In genomic region chr2:163586384-163587261, GRCm38 (mm10) we compare ENCODE assay signal across 9 mouse cellular contexts. TPM values are rescaled to one million over a fixed set of nuclear protein-coding genes. Genes with fewer than 3 reads are reported as not detected.
A peak's percentile ranks its signal among the peaks of the same experiment; 100 is the strongest.
DNase-seq lines count a peak whose midpoint lies in the region; ATAC-seq and TF ChIP-seq lines count a peak whose summit lies in the region.
"Had no signal": no experiment of that assay in that cellular context is flagged by ENCODE, and none has a peak within 500 bp of the region (broad histone marks: within the 10 kb centered on the region; RNA-seq: fewer than 3 reads in every experiment).

No protein-coding gene starts in this region.

- H3K4me3 ChIP-seq in heart, embryonic 12.5 days, result no peak overlapping the region
- no peak overlapping the region for H3K4me3 ChIP-seq in bone marrow, adult 2 months (replicated peaks; ENCODE audit: control insufficient read depth, low read depth, low read length)
- H3K4me3 ChIP-seq: neural tube, embryonic 12.5 days had no signal

- no peak for ATAC-seq in heart, embryonic 12.5 days (ENCODE audit: insufficient number of reproducible peaks, low FRiP score)
- ATAC-seq in frontal cortex, adult (ENCODE audit: low TSS enrichment), result no peak

- H3K9me3 ChIP-seq in heart, embryonic 12.5 days (replicated peaks), result no peaks in the 10 kb centered on the region
- H3K9me3 ChIP-seq: neural tube, embryonic 12.5 days had no signal

- TF ChIP-seq CTCF in bone marrow, adult 2 months (IDR thresholded peaks at IDR 0.05; ENCODE audit: control insufficient read depth, insufficient read depth, low read length), result peak; percentile 83

- peak; percentile 44 for DNase-seq in heart, postnatal 4 days
- peak; percentile 50 for DNase-seq in CD4-positive helper T cell, adult 2 months (ENCODE audit: low read depth, low spot score)
- DNase-seq in liver, result peak; percentile 64
- DNase-seq in retina, embryonic 14.5 days (ENCODE audit: low spot score), result peak; percentile 72
- DNase-seq in yolk sac, embryonic 10.5 days (ENCODE audit: low spot score), result no peak

- 49% methylated on average over 19 of the region's 19 CpGs for WGBS in heart, embryonic 12.5 days
- WGBS in bone marrow, adult 2 months, result 52% methylated on average over 19 of the region's 19 CpGs

- no peak overlapping the region for H3K27ac ChIP-seq in heart, embryonic 12.5 days (ENCODE audit: poor library complexity, severe bottlenecking)
- no peak overlapping the region for H3K27ac ChIP-seq in bone marrow, adult 2 months (ENCODE audit: control insufficient read depth, insufficient read depth, low read depth, low read length, poor library complexity)
- H3K27ac ChIP-seq: neural tube, embryonic 12.5 days had no signal

- no peak for TF ChIP-seq POLR2A in bone marrow, adult 2 months (IDR thresholded peaks at IDR 0.05; ENCODE audit: borderline replicate concordance, control insufficient read depth, low read depth, low read length)

- H3K9ac ChIP-seq in heart, embryonic 12.5 days, result no peak overlapping the region
- H3K9ac ChIP-seq: neural tube, embryonic 12.5 days had no signal

- no peak overlapping the region for H3K4me2 ChIP-seq in heart, embryonic 12.5 days
- H3K4me2 ChIP-seq: neural tube, embryonic 12.5 days had no signal

- no peaks in the 10 kb centered on the region for H3K36me3 ChIP-seq in heart, embryonic 12.5 days
- H3K36me3 ChIP-seq: neural tube, embryonic 12.5 days had no signal

- no peaks in the 10 kb centered on the region for H3K27me3 ChIP-seq in heart, embryonic 12.5 days (replicated peaks)
- H3K27me3 ChIP-seq: neural tube, embryonic 12.5 days had no signal

- 0 out of 2 replicates have a peak, but pooled peaks cover 8% of the 10 kb centered on the region for H3K4me1 ChIP-seq in heart, embryonic 12.5 days (replicated peaks)
- no peaks in the 10 kb centered on the region; the same call in 1 of the 2 replicates for H3K4me1 ChIP-seq in bone marrow, adult 2 months (ENCODE audit: control insufficient read depth, insufficient read depth, low read length)
- H3K4me1 ChIP-seq: neural tube, embryonic 12.5 days had no signal

RNA-seq across cellular contexts. Expression of gene Ttpal, which starts 15.5 kb away (rescaled TPM):
- 10 to 100 TPM; 13.1 to 14.0 TPM for total RNA-seq in heart, postnatal 4 days (2021)
- polyA plus RNA-seq in heart, embryonic 12.5 days (2016; fragmentation: Nextera tagmentation; extraction: Ambion mirVana), result 26.9 and 27.8 TPM in 2 replicates
- 11.5 and 19.8 TPM in 2 replicates for polyA plus RNA-seq in bone marrow, adult 2 months (2011; ENCODE audit: insufficient read depth, insufficient read length, low replicate concordance, missing spikeins)

RNA-seq across cellular contexts. Expression of gene Serinc3, which starts 58.3 kb away (rescaled TPM):
- total RNA-seq in heart, postnatal 4 days (2021), result 100 to 1,000 TPM; 239 to 253 TPM
- 67.7 and 76.7 TPM in 2 replicates for polyA plus RNA-seq in heart, embryonic 12.5 days (2016; fragmentation: Nextera tagmentation; extraction: Ambion mirVana)
- 328 and 366 TPM in 2 replicates for polyA plus RNA-seq in bone marrow, adult 2 months (2011; ENCODE audit: insufficient read depth, insufficient read length, low replicate concordance, missing spikeins)
